Mouse (Mus musculus): ENCODE measurements at regions not wholly inside any gene's neighbourhood (a gene's known extent, or its start where the extent isn't known, plus 50 kb on each side); places are given as distances from the start of the nearest gene placed in this dataset.

- no peak overlapping the region for H3K4me3 ChIP-seq (ENCODE audit: low read depth, low read length)
- no peak overlapping the region for H3K27ac ChIP-seq (ENCODE audit: low read depth, low read length)
- H3K27me3 ChIP-seq (ENCODE audit: control insufficient read depth, insufficient read depth, low read length), result no peaks in the 10 kb centered on the region
- no peaks in the 10 kb centered on the region for H3K4me1 ChIP-seq (replicated peaks; ENCODE audit: control insufficient read depth, insufficient read depth, low read length)
- no peaks in the 10 kb centered on the region for H3K9me3 ChIP-seq (ENCODE audit: control insufficient read depth, low read length)
- no peak overlapping the region for H3K4me2 ChIP-seq (replicated peaks; ENCODE audit: low read depth, low read length)
- no peaks in the 10 kb centered on the region for H3K36me3 ChIP-seq (ENCODE audit: control insufficient read depth, insufficient read depth, low read length)
- DNase-seq (ENCODE audit: low spot score) (no peak), ATAC-seq (ENCODE audit: low FRiP score) (no peak)
- H3K9ac ChIP-seq (ENCODE audit: low read depth, low read length), result no peak overlapping the region
- 75% methylated on average over 3 of the region's 3 CpGs for WGBS
These were observed 238.2 kb upstream of the Chl1 start for GRCm38 (mm10) chr6:103272216-103272615.

GRCm38 (mm10) chr6:103275071-103275470 lies 235.3 kb upstream of the Chl1 start:
- Histone ChIP-seq H3K9ac (ENCODE audit: low read depth, low read length) (no peak overlapping the region), H3K4me1 (replicated peaks; ENCODE audit: control insufficient read depth, insufficient read depth, low read length) (no peaks in the 10 kb centered on the region), H3K4me2 (replicated peaks; ENCODE audit: low read depth, low read length) (no peak overlapping the region), H3K9me3 (ENCODE audit: control insufficient read depth, low read length) (no peaks in the 10 kb centered on the region), H3K4me3 (ENCODE audit: low read depth, low read length) (no peak overlapping the region), H3K27ac (ENCODE audit: low read depth, low read length) (no peak overlapping the region), H3K36me3 (ENCODE audit: control insufficient read depth, insufficient read depth, low read length) (no peaks in the 10 kb centered on the region), H3K27me3 (ENCODE audit: control insufficient read depth, insufficient read depth, low read length) (no peaks in the 10 kb centered on the region)
- 66% methylated on average over 4 of the region's 4 CpGs for WGBS
- ATAC-seq (ENCODE audit: low FRiP score) (no peak), DNase-seq (ENCODE audit: low spot score) (no peak)

GRCm38 (mm10) chr6:103275476-103275875 lies 234.9 kb upstream of the Chl1 start:
- Histone ChIP-seq H3K36me3 (ENCODE audit: control insufficient read depth, insufficient read depth, low read length) (no peaks in the 10 kb centered on the region), H3K9ac (ENCODE audit: low read depth, low read length) (no peak overlapping the region), H3K4me3 (ENCODE audit: low read depth, low read length) (no peak overlapping the region), H3K27me3 (ENCODE audit: control insufficient read depth, insufficient read depth, low read length) (no peaks in the 10 kb centered on the region), H3K4me2 (replicated peaks; ENCODE audit: low read depth, low read length) (no peak overlapping the region), H3K27ac (ENCODE audit: low read depth, low read length) (no peak overlapping the region), H3K4me1 (replicated peaks; ENCODE audit: control insufficient read depth, insufficient read depth, low read length) (no peaks in the 10 kb centered on the region), H3K9me3 (ENCODE audit: control insufficient read depth, low read length) (no peaks in the 10 kb centered on the region)
- 29% methylated on average over 2 of the region's 2 CpGs for WGBS
- ATAC-seq (ENCODE audit: low FRiP score) (no peak), DNase-seq (ENCODE audit: low spot score) (peak; percentile 65)

GRCm38 (mm10) chr6:103296015-103296414 lies 214.4 kb upstream of the Chl1 start:
- Histone ChIP-seq H3K27me3 (ENCODE audit: control insufficient read depth, insufficient read depth, low read length) (no peaks in the 10 kb centered on the region), H3K4me1 (replicated peaks; ENCODE audit: control insufficient read depth, insufficient read depth, low read length) (no peaks in the 10 kb centered on the region), H3K4me2 (replicated peaks; ENCODE audit: low read depth, low read length) (no peak overlapping the region), H3K9ac (ENCODE audit: low read depth, low read length) (no peak overlapping the region), H3K9me3 (ENCODE audit: control insufficient read depth, low read length) (no peaks in the 10 kb centered on the region), H3K4me3 (ENCODE audit: low read depth, low read length) (no peak overlapping the region), H3K27ac (ENCODE audit: low read depth, low read length) (no peak overlapping the region), H3K36me3 (ENCODE audit: control insufficient read depth, insufficient read depth, low read length) (no peaks in the 10 kb centered on the region)
- peak; percentile 19 for DNase-seq (ENCODE audit: low spot score)
- 83% methylated on average over 6 of the region's 6 CpGs for WGBS
- no peak for ATAC-seq (ENCODE audit: low FRiP score)

- Histone ChIP-seq H3K27ac (ENCODE audit: low read depth, low read length) (no peak overlapping the region), H3K36me3 (ENCODE audit: control insufficient read depth, insufficient read depth, low read length) (no peaks in the 10 kb centered on the region), H3K4me2 (replicated peaks; ENCODE audit: low read depth, low read length) (no peak overlapping the region), H3K4me3 (ENCODE audit: low read depth, low read length) (no peak overlapping the region), H3K4me1 (replicated peaks; ENCODE audit: control insufficient read depth, insufficient read depth, low read length) (no peaks in the 10 kb centered on the region), H3K9ac (ENCODE audit: low read depth, low read length) (no peak overlapping the region), H3K27me3 (ENCODE audit: control insufficient read depth, insufficient read depth, low read length) (no peaks in the 10 kb centered on the region), H3K9me3 (ENCODE audit: control insufficient read depth, low read length) (no peaks in the 10 kb centered on the region)
- ATAC-seq (ENCODE audit: low FRiP score) (peak; percentile 69), DNase-seq (ENCODE audit: low spot score) (peak; percentile 77)
- WGBS, result 50% methylated on average over 8 of the region's 8 CpGs
These were observed 203.8 kb upstream of the Chl1 start for GRCm38 (mm10) chr6:103306420-103307249.

- Histone ChIP-seq H3K9ac (ENCODE audit: low read depth, low read length) (no peak overlapping the region), H3K4me1 (replicated peaks; ENCODE audit: control insufficient read depth, insufficient read depth, low read length) (no peaks in the 10 kb centered on the region), H3K27ac (ENCODE audit: low read depth, low read length) (no peak overlapping the region), H3K27me3 (ENCODE audit: control insufficient read depth, insufficient read depth, low read length) (no peaks in the 10 kb centered on the region), H3K4me3 (ENCODE audit: low read depth, low read length) (no peak overlapping the region), H3K4me2 (replicated peaks; ENCODE audit: low read depth, low read length) (no peak overlapping the region), H3K9me3 (ENCODE audit: control insufficient read depth, low read length) (no peaks in the 10 kb centered on the region), H3K36me3 (ENCODE audit: control insufficient read depth, insufficient read depth, low read length) (no peaks in the 10 kb centered on the region)
- WGBS, result 12% methylated on average over 3 of the region's 3 CpGs
- DNase-seq (ENCODE audit: low spot score) (no peak), ATAC-seq (ENCODE audit: low FRiP score) (peak; percentile 53; the same call in 1 of the 2 replicates)
These were observed 203.2 kb upstream of the Chl1 start for GRCm38 (mm10) chr6:103307250-103307580.

GRCm38 (mm10) chr6:103312149-103312548 lies 198.2 kb upstream of the Chl1 start:
- H3K4me3 ChIP-seq (ENCODE audit: low read depth, low read length), result no peak overlapping the region
- H3K27me3 ChIP-seq (ENCODE audit: control insufficient read depth, insufficient read depth, low read length), result no peaks in the 10 kb centered on the region
- no peaks in the 10 kb centered on the region for H3K4me1 ChIP-seq (replicated peaks; ENCODE audit: control insufficient read depth, insufficient read depth, low read length)
- H3K36me3 ChIP-seq (ENCODE audit: control insufficient read depth, insufficient read depth, low read length), result no peaks in the 10 kb centered on the region
- no peak overlapping the region for H3K4me2 ChIP-seq (replicated peaks; ENCODE audit: low read depth, low read length)
- no peak overlapping the region for H3K9ac ChIP-seq (ENCODE audit: low read depth, low read length)
- H3K27ac ChIP-seq (ENCODE audit: low read depth, low read length), result no peak overlapping the region
- WGBS, result 78% methylated on average over 6 of the region's 6 CpGs
- ATAC-seq (ENCODE audit: low FRiP score) (0 out of 2 replicates have a peak, but pooled peaks have one; percentile 8), DNase-seq (ENCODE audit: low spot score) (no peak)
- H3K9me3 ChIP-seq (ENCODE audit: control insufficient read depth, low read length), result no peaks in the 10 kb centered on the region

GRCm38 (mm10) chr6:103312935-103313334 lies 197.5 kb upstream of the Chl1 start:
- 62% methylated on average over 5 of the region's 5 CpGs for WGBS
- H3K4me2 ChIP-seq (replicated peaks; ENCODE audit: low read depth, low read length), result no peak overlapping the region
- H3K9me3 ChIP-seq (ENCODE audit: control insufficient read depth, low read length), result no peaks in the 10 kb centered on the region
- no peaks in the 10 kb centered on the region for H3K36me3 ChIP-seq (ENCODE audit: control insufficient read depth, insufficient read depth, low read length)
- no peak overlapping the region for H3K27ac ChIP-seq (ENCODE audit: low read depth, low read length)
- no peaks in the 10 kb centered on the region for H3K4me1 ChIP-seq (replicated peaks; ENCODE audit: control insufficient read depth, insufficient read depth, low read length)
- H3K9ac ChIP-seq (ENCODE audit: low read depth, low read length), result no peak overlapping the region
- no peak overlapping the region for H3K4me3 ChIP-seq (ENCODE audit: low read depth, low read length)
- ATAC-seq (ENCODE audit: low FRiP score) (0 out of 2 replicates have a peak, but pooled peaks have one; percentile 22), DNase-seq (ENCODE audit: low spot score) (peak; percentile 13)
- no peaks in the 10 kb centered on the region for H3K27me3 ChIP-seq (ENCODE audit: control insufficient read depth, insufficient read depth, low read length)

- H3K27me3 ChIP-seq (ENCODE audit: control insufficient read depth, insufficient read depth, low read length), result no peaks in the 10 kb centered on the region
- no peak overlapping the region for H3K9ac ChIP-seq (ENCODE audit: low read depth, low read length)
- no peak for ATAC-seq (ENCODE audit: low FRiP score)
- no peak overlapping the region for H3K4me2 ChIP-seq (replicated peaks; ENCODE audit: low read depth, low read length)
- H3K9me3 ChIP-seq (ENCODE audit: control insufficient read depth, low read length), result no peaks in the 10 kb centered on the region
- H3K4me1 ChIP-seq (replicated peaks; ENCODE audit: control insufficient read depth, insufficient read depth, low read length), result no peaks in the 10 kb centered on the region
- H3K27ac ChIP-seq (ENCODE audit: low read depth, low read length), result no peak overlapping the region
- no peak overlapping the region for H3K4me3 ChIP-seq (ENCODE audit: low read depth, low read length)
- WGBS, result 13% methylated on average over 6 of the region's 6 CpGs
- no peak for DNase-seq (ENCODE audit: low spot score)
- no peaks in the 10 kb centered on the region for H3K36me3 ChIP-seq (ENCODE audit: control insufficient read depth, insufficient read depth, low read length)
These were observed 192.3 kb upstream of the Chl1 start for GRCm38 (mm10) chr6:103318081-103318480.

All from hindbrain, embryonic 11.5 days (tissue).